Mouse (Mus musculus): ENCODE data around the gene Herc6. TPM values are rescaled to one million over a fixed set of nuclear protein-coding genes. Genes with fewer than 3 reads are reported as not detected.

The Herc6 gene
- polyA plus RNA-seq, 1 experiment from 2014 or later, result 5.0 TPM

DNA sequence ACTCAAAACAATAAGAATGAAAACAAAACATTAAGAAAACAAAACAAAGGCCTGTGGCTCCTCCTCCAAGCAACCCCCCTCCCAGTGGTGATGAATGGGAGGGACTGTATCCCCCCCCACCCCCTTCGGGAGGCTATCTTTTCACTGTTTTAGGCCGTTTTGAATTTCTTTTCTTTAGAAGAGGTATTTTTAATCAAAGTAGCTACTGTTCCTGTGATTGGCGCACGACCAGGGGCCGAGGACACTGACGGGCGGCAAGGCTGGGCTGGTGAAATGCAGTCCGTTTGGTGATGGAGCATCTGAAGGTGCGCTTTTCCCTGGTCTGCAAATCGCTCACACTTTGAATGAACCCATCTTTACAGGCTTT lies 121.6 kb downstream of the Herc6 start, which contains the start of gene Lancl2:
Gene Lancl2 (plus strand): TSS at position 165 of the 367 bp plus-strand sequence.
- ATAC-seq, result peak; percentile 14
- TF ChIP-seq EP300 (IDR thresholded peaks at IDR 0.05; ENCODE audit: low read depth) (no peak), CTCF (IDR thresholded peaks at IDR 0.05; ENCODE audit: low read depth) (no peak)
- peak within 1 kb of the TSS; percentile 79 for H3K4me3 ChIP-seq (ENCODE audit: low read depth, low read length)
- H3K9ac ChIP-seq (replicated peaks), result peak within 1 kb of the TSS; percentile 69
- H3K27me3 ChIP-seq (ENCODE audit: insufficient read depth, low read length), result no peaks in the 10 kb centered on the region
- H3K4me2 ChIP-seq (ENCODE audit: low read depth, low read length), result peak within 1 kb of the TSS; percentile 84
- no peaks in the 10 kb centered on the region for H3K9me3 ChIP-seq (ENCODE audit: low read length)
- no peak for DNase-seq
- under 1% methylated on average over 10 of the region's 10 CpGs for WGBS (ENCODE audit: insufficient replicate concordance)
- H3K27ac ChIP-seq (ENCODE audit: low read depth), result peak within 1 kb of the TSS; percentile 80
- no peaks in the 10 kb centered on the region for H3K36me3 ChIP-seq (replicated peaks; ENCODE audit: insufficient read depth, low read length)
- H3K4me1 ChIP-seq (ENCODE audit: insufficient read depth), result 0 out of 2 replicates have a peak, but pooled peaks cover 2% of the 10 kb centered on the region

DNA sequence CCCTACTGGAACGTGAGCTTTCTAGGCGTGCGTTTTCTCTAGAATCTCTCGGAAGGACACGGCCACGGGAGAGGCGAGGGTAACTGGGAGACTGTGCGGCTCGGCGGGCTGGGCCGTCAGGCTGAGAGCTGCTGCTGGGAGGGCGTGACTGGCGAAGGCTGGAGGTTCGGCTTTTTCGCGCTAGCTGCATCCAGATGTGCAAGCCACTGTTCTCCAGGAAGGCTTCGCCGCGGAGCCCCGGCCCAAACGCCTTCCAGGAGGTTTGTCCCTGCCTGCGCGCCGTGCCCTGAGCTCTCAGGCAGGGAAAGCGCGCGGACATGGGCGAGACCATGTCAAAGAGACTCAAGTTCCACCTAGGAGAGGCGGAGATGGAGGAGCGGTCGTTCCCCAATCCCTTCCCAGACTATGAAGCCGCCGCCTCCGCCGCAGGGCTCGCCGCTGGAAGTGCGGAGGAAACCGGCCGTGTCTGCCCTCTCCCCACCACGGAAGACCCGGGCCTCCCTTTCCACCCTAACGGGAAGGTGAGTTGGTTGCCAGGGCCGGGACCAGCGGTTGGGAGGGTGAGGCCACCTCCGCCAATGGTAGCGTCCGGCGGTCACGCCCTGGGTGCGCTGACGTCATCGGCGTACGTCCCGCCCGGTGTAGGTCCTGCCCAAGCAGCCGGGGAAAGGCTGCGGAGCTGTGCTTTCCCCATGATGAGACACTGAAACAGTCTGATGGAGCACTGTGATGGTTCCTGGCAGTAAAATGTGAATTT lies 122.1 kb downstream of the Herc6 start:
- H3K9ac ChIP-seq (replicated peaks), result peak overlapping the region; percentile 69
- H3K4me1 ChIP-seq (ENCODE audit: insufficient read depth), result 0 out of 2 replicates have a peak, but pooled peaks cover 2% of the 10 kb centered on the region
- H3K9me3 ChIP-seq (ENCODE audit: low read length), result no peaks in the 10 kb centered on the region
- no peaks in the 10 kb centered on the region for H3K27me3 ChIP-seq (ENCODE audit: insufficient read depth, low read length)
- WGBS (ENCODE audit: insufficient replicate concordance), result under 1% methylated on average over 59 of the region's 59 CpGs
- H3K4me2 ChIP-seq (ENCODE audit: low read depth, low read length), result peak overlapping the region; percentile 84
- H3K27ac ChIP-seq (ENCODE audit: low read depth), result peak overlapping the region; percentile 80
- peak overlapping the region; percentile 79 for H3K4me3 ChIP-seq (ENCODE audit: low read depth, low read length)
- no peak for TF ChIP-seq CTCF (IDR thresholded peaks at IDR 0.05; ENCODE audit: low read depth)
- peak; percentile 60; the same call in 1 of the 2 replicates for TF ChIP-seq EP300 (IDR thresholded peaks at IDR 0.05; ENCODE audit: low read depth)
- H3K36me3 ChIP-seq (replicated peaks; ENCODE audit: insufficient read depth, low read length), result no peaks in the 10 kb centered on the region
- peak; percentile 97 for DNase-seq
- ATAC-seq, result peak; percentile 99

DNA sequence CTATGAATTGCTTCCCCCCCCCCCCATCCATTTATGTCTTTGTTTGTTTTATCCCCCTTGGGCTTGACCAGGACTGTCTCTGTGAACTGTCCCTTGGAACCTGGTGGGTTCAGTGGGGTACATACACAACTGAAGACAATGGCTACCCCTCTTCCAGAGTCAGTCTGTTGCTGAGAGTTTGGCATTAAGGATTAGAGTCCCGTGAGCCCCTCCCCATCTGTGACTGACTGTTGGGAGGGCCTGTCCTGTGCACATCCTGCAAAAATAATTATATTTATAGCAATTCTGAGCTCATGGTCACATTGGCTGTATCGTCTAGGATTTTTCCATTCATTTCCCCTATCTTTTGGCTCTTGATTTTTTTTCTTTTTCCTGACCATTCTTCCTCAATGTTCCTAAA lies 122.9 kb downstream of the Herc6 start:
- H3K4me1 ChIP-seq (ENCODE audit: insufficient read depth), result 0 out of 2 replicates have a peak, but pooled peaks cover 2% of the 10 kb centered on the region
- peak overlapping the region; percentile 80 for H3K27ac ChIP-seq (ENCODE audit: low read depth)
- no peaks in the 10 kb centered on the region for H3K27me3 ChIP-seq (ENCODE audit: insufficient read depth, low read length)
- DNase-seq, result no peak
- no peaks in the 10 kb centered on the region for H3K9me3 ChIP-seq (ENCODE audit: low read length)
- TF ChIP-seq CTCF (IDR thresholded peaks at IDR 0.05; ENCODE audit: low read depth), result no peak
- TF ChIP-seq EP300 (IDR thresholded peaks at IDR 0.05; ENCODE audit: low read depth), result no peak
- ATAC-seq, result no peak
- H3K4me2 ChIP-seq (ENCODE audit: low read depth, low read length), result peak overlapping the region; percentile 84
- WGBS (ENCODE audit: insufficient replicate concordance), result 24% methylated on average over 2 of the region's 2 CpGs
- H3K4me3 ChIP-seq (ENCODE audit: low read depth, low read length), result peak overlapping the region; percentile 79
- peak overlapping the region; percentile 69 for H3K9ac ChIP-seq (replicated peaks)
- no peaks in the 10 kb centered on the region for H3K36me3 ChIP-seq (replicated peaks; ENCODE audit: insufficient read depth, low read length)

- Histone ChIP-seq H3K36me3 (replicated peaks; ENCODE audit: insufficient read depth, low read length) (no peaks in the 10 kb centered on the region), H3K27ac (ENCODE audit: low read depth) (no peak overlapping the region), H3K9me3 (ENCODE audit: low read length) (no peaks in the 10 kb centered on the region), H3K4me1 (ENCODE audit: insufficient read depth) (0 out of 2 replicates have a peak, but pooled peaks cover 2% of the 10 kb centered on the region), H3K27me3 (ENCODE audit: insufficient read depth, low read length) (no peaks in the 10 kb centered on the region), H3K4me3 (ENCODE audit: low read depth, low read length) (no peak overlapping the region), H3K9ac (replicated peaks) (no peak overlapping the region), H3K4me2 (ENCODE audit: low read depth, low read length) (no peak overlapping the region)
- DNase-seq (no peak), ATAC-seq (no peak)
- TF ChIP-seq CTCF (IDR thresholded peaks at IDR 0.05; ENCODE audit: low read depth) (no peak), EP300 (IDR thresholded peaks at IDR 0.05; ENCODE audit: low read depth) (no peak)
- WGBS (ENCODE audit: insufficient replicate concordance), result 68% methylated on average over 1 of the region's 1 CpGs
Observed at GRCm38 (mm10) chr6:57706721-57707120, 125.9 kb downstream of the Herc6 start.

- no peak overlapping the region for H3K4me2 ChIP-seq (ENCODE audit: low read depth, low read length)
- H3K27me3 ChIP-seq (ENCODE audit: insufficient read depth, low read length), result no peaks in the 10 kb centered on the region
- peak; percentile 43; the same call in 1 of the 2 replicates for ATAC-seq
- no peaks in the 10 kb centered on the region for H3K4me1 ChIP-seq (ENCODE audit: insufficient read depth)
- H3K9ac ChIP-seq (replicated peaks), result no peak overlapping the region
- no peaks in the 10 kb centered on the region for H3K9me3 ChIP-seq (ENCODE audit: low read length)
- WGBS (ENCODE audit: insufficient replicate concordance), result 9% methylated on average over 1 of the region's 1 CpGs
- DNase-seq, result no peak
- H3K27ac ChIP-seq (ENCODE audit: low read depth), result no peak overlapping the region
- no peaks in the 10 kb centered on the region for H3K36me3 ChIP-seq (replicated peaks; ENCODE audit: insufficient read depth, low read length)
- TF ChIP-seq CTCF (IDR thresholded peaks at IDR 0.05; ENCODE audit: low read depth) (peak; percentile 32), EP300 (IDR thresholded peaks at IDR 0.05; ENCODE audit: low read depth) (no peak)
- H3K4me3 ChIP-seq (ENCODE audit: low read depth, low read length), result no peak overlapping the region
Observed at GRCm38 (mm10) chr6:57711726-57712125, 130.9 kb downstream of the Herc6 start.

Other genes starting within 250 kb of the Herc6 start
- not detected in 2 replicates for gene Vmn1r17, start 217.3 kb upstream of the Herc6 start, polyA plus RNA-seq (2015; fragmentation: Nextera tagmentation; extraction: Ambion mirVana)
- gene Vmn1r18, start 185.2 kb upstream of the Herc6 start, polyA plus RNA-seq (2015; fragmentation: Nextera tagmentation; extraction: Ambion mirVana), result not detected in 2 replicates
- not detected in 2 replicates for gene Vmn1r19, start 177.2 kb upstream of the Herc6 start, polyA plus RNA-seq (2015; fragmentation: Nextera tagmentation; extraction: Ambion mirVana)
- not detected in 2 replicates for gene Vmn1r20, start 152.1 kb upstream of the Herc6 start, polyA plus RNA-seq (2015; fragmentation: Nextera tagmentation; extraction: Ambion mirVana)
- 14.9 and 15.6 TPM in 2 replicates for gene Ppm1k, start 45.5 kb upstream of the Herc6 start, polyA plus RNA-seq (2015; fragmentation: Nextera tagmentation; extraction: Ambion mirVana)
- gene Pyurf, start 111.1 kb downstream of the Herc6 start, polyA plus RNA-seq (2015; fragmentation: Nextera tagmentation; extraction: Ambion mirVana), result 12.3 TPM in 2 replicates
- gene Lancl2, start 121.5 kb downstream of the Herc6 start, polyA plus RNA-seq (2015; fragmentation: Nextera tagmentation; extraction: Ambion mirVana), result 6.4 and 8.0 TPM in 2 replicates
- gene Vopp1, start 244.2 kb downstream of the Herc6 start, polyA plus RNA-seq (2015; fragmentation: Nextera tagmentation; extraction: Ambion mirVana), result 21.1 and 22.1 TPM in 2 replicates

Measured in liver, postnatal 0 days (tissue).